Mouse (Mus musculus) embryonic facial prominence, embryonic 12.5 days (tissue): ENCODE measurements around the gene Olfr1371. TPM values are rescaled to one million over a fixed set of nuclear protein-coding genes. Genes with fewer than 3 reads are reported as not detected.

Experiments used
- ATAC-seq: fragments of 200-750 bp; cut with Nextera tagmentation; 2 replicates; pipeline ENCODE4 v1.8.0; 2017; ENCODE audit not compliant: insufficient number of reproducible peaks, insufficient read depth, low FRiP score, low TSS enrichment
- H3K27ac ChIP-seq: fragments of 300-500 bp; sonication (generic); 2 replicates; pipeline ENCODE4 v1.5.1; 2016; ENCODE audit warnings: mild to moderate bottlenecking
- H3K27me3 ChIP-seq: fragments of 300-500 bp; sonication (generic); 2 replicates; pipeline ENCODE4 v1.6.1; 2016; ENCODE audit warnings: mild to moderate bottlenecking, moderate library complexity
- H3K36me3 ChIP-seq: fragments of 300-500 bp; sonication (generic); 2 replicates; pipeline ENCODE4 v1.6.1; 2016; ENCODE audit warnings: mild to moderate bottlenecking
- H3K4me1 ChIP-seq: fragments of 300-500 bp; sonication (generic); 2 replicates; pipeline ENCODE4 v1.6.1; 2016
- H3K4me2 ChIP-seq: fragments of 300-500 bp; sonication (generic); replicated peaks from 2 replicates; pipeline ENCODE4 v1.6.1; 2016; ENCODE audit warnings: mild to moderate bottlenecking, moderate library complexity
- H3K4me3 ChIP-seq: fragments of 300-500 bp; sonication (generic); 2 replicates; pipeline ENCODE4 v1.5.1; 2016; ENCODE audit warnings: mild to moderate bottlenecking
- H3K9ac ChIP-seq: fragments of 300-500 bp; sonication (generic); 2 replicates; pipeline ENCODE4 v1.6.1; 2016; ENCODE audit warnings: mild to moderate bottlenecking, moderate library complexity
- H3K9me3 ChIP-seq: fragments of 300-500 bp; sonication (generic); 2 replicates; pipeline ENCODE4 v1.6.1; 2016; ENCODE audit warnings: mild to moderate bottlenecking, moderate library complexity
- WGBS: fragments of 180-500 bp; shearing (Covaris S2); methylation state at CpG from one replicate; pipeline ENCODE4 v1.1.7; 2016; 5-methylcytosine and 5-hydroxymethylcytosine counted together
- polyA plus RNA-seq: library from polyadenylated mRNA; unstranded; fragments of >200 nt; fragmentation: Nextera tagmentation; extraction: Ambion mirVana; gene quantifications from 2 replicates; pipeline ENCODE4 v1.2.1, GENCODE M21; 2016

Gene Olfr1371
- polyA plus RNA-seq, 1 experiment from 2014 or later = not detected

- Histone ChIP-seq H3K9ac (no peak overlapping the region), H3K36me3 (peaks cover 32% of the 10 kb centered on the region), H3K9me3 (no peaks in the 10 kb centered on the region), H3K4me3 (no peak overlapping the region), H3K27me3 (no peaks in the 10 kb centered on the region), H3K4me1 (peaks cover 12% of the 10 kb centered on the region), H3K27ac (no peak overlapping the region), H3K4me2 (peak overlapping the region; percentile 13; the same call in 1 of the 2 replicates)
- no peak for ATAC-seq
Measured at GRCm38 (mm10) chr11:52234509-52234908, 20.7 kb upstream of the Olfr1371 start.

GRCm38 (mm10) chr11:52233906-52234305, 20.1 kb upstream of the Olfr1371 start:
- Histone ChIP-seq H3K27me3 (no peaks in the 10 kb centered on the region), H3K27ac (no peak overlapping the region), H3K4me3 (no peak overlapping the region; the same call in 1 of the 2 replicates), H3K9me3 (no peaks in the 10 kb centered on the region), H3K9ac (no peak overlapping the region), H3K4me1 (peaks cover 12% of the 10 kb centered on the region), H3K4me2 (peak overlapping the region; percentile 60), H3K36me3 (peaks cover 29% of the 10 kb centered on the region)
- ATAC-seq = no peak
- 94% methylated on average over 1 of the region's 1 CpGs for WGBS

- H3K36me3 ChIP-seq = peaks cover 23% of the 10 kb centered on the region
- no peak overlapping the region for H3K27ac ChIP-seq
- WGBS = 16% methylated on average over 3 of the region's 3 CpGs
- no peaks in the 10 kb centered on the region for H3K27me3 ChIP-seq
- H3K9me3 ChIP-seq = no peaks in the 10 kb centered on the region
- peak overlapping the region; percentile 60 for H3K4me2 ChIP-seq
- no peak for ATAC-seq
- H3K4me3 ChIP-seq = peak overlapping the region; percentile 100
- H3K4me1 ChIP-seq = peaks cover 12% of the 10 kb centered on the region
- peak overlapping the region; percentile 99 for H3K9ac ChIP-seq
Measured at GRCm38 (mm10) chr11:52233043-52233653, 19.4 kb upstream of the Olfr1371 start.

- Histone ChIP-seq H3K9ac (peak within 1 kb of the TSS; percentile 99), H3K4me2 (peak within 1 kb of the TSS; percentile 60), H3K36me3 (peaks cover 11% of the 10 kb centered on the region; the same call in 1 of the 2 replicates), H3K4me3 (peak within 1 kb of the TSS; percentile 100), H3K4me1 (peaks cover 12% of the 10 kb centered on the region), H3K9me3 (no peaks in the 10 kb centered on the region), H3K27ac (peak within 1 kb of the TSS; percentile 98), H3K27me3 (no peaks in the 10 kb centered on the region)
- under 1% methylated on average over 87 of the region's 87 CpGs for WGBS
- ATAC-seq = peak; percentile 79
Measured at GRCm38 (mm10) chr11:52231606-52232541, 18.1 kb upstream of the Olfr1371 start, which contains the start of gene Skp1a. Gene Skp1a (plus strand): TSS chr11:52231995.

- no peak for ATAC-seq
- 56% methylated on average over 5 of the region's 5 CpGs for WGBS
- Histone ChIP-seq H3K9me3 (no peaks in the 10 kb centered on the region), H3K9ac (0 out of 2 replicates have a peak overlapping the region, but pooled peaks have one; percentile 15), H3K4me2 (peak overlapping the region; percentile 60), H3K27ac (peak overlapping the region; percentile 98), H3K4me3 (peak overlapping the region; percentile 100; the same call in 1 of the 2 replicates), H3K36me3 (0 out of 2 replicates have a peak, but pooled peaks cover 2% of the 10 kb centered on the region), H3K27me3 (no peaks in the 10 kb centered on the region), H3K4me1 (peaks cover 12% of the 10 kb centered on the region)
Measured at GRCm38 (mm10) chr11:52230694-52231093, 16.9 kb upstream of the Olfr1371 start.

GRCm38 (mm10) chr11:52228722-52229448, 15.1 kb upstream of the Olfr1371 start:
- Histone ChIP-seq H3K9me3 (no peaks in the 10 kb centered on the region), H3K27me3 (peaks cover 5% of the 10 kb centered on the region; the same call in 1 of the 2 replicates), H3K4me2 (no peak overlapping the region), H3K4me3 (no peak overlapping the region), H3K9ac (no peak overlapping the region), H3K36me3 (no peaks in the 10 kb centered on the region), H3K27ac (no peak overlapping the region), H3K4me1 (peaks cover 9% of the 10 kb centered on the region)
- no peak for ATAC-seq
- 67% methylated on average over 7 of the region's 7 CpGs for WGBS

- no peak overlapping the region for H3K9ac ChIP-seq
- WGBS = 72% methylated on average over 13 of the region's 13 CpGs
- H3K4me2 ChIP-seq = no peak overlapping the region
- H3K4me1 ChIP-seq = peaks cover 3% of the 10 kb centered on the region; the same call in 1 of the 2 replicates
- H3K27me3 ChIP-seq = peaks cover 6% of the 10 kb centered on the region; the same call in 1 of the 2 replicates
- H3K9me3 ChIP-seq = no peaks in the 10 kb centered on the region
- H3K27ac ChIP-seq = no peak overlapping the region
- ATAC-seq = no peak
- no peaks in the 10 kb centered on the region for H3K36me3 ChIP-seq
- H3K4me3 ChIP-seq = no peak overlapping the region
Measured at GRCm38 (mm10) chr11:52227466-52228226, 13.9 kb upstream of the Olfr1371 start.

- H3K4me2 ChIP-seq = no peak overlapping the region
- no peak overlapping the region for H3K9ac ChIP-seq
- peaks cover 6% of the 10 kb centered on the region; the same call in 1 of the 2 replicates for H3K27me3 ChIP-seq
- no peaks in the 10 kb centered on the region for H3K9me3 ChIP-seq
- H3K27ac ChIP-seq = no peak overlapping the region
- ATAC-seq = no peak
- H3K4me1 ChIP-seq = peaks cover 3% of the 10 kb centered on the region; the same call in 1 of the 2 replicates
- WGBS = 63% methylated on average over 3 of the region's 3 CpGs
- H3K4me3 ChIP-seq = no peak overlapping the region
- H3K36me3 ChIP-seq = no peaks in the 10 kb centered on the region
Measured at GRCm38 (mm10) chr11:52227053-52227452, 13.3 kb upstream of the Olfr1371 start.

- H3K27ac ChIP-seq = no peak overlapping the region
- ATAC-seq = no peak
- 62% methylated on average over 3 of the region's 3 CpGs for WGBS
- H3K4me1 ChIP-seq = peaks cover 3% of the 10 kb centered on the region; the same call in 1 of the 2 replicates
- peaks cover 6% of the 10 kb centered on the region; the same call in 1 of the 2 replicates for H3K27me3 ChIP-seq
- no peak overlapping the region for H3K4me3 ChIP-seq
- H3K9ac ChIP-seq = no peak overlapping the region
- H3K9me3 ChIP-seq = no peaks in the 10 kb centered on the region
- H3K36me3 ChIP-seq = no peaks in the 10 kb centered on the region
- H3K4me2 ChIP-seq = no peak overlapping the region
Measured at GRCm38 (mm10) chr11:52225986-52226599, 12.3 kb upstream of the Olfr1371 start.

- no peak overlapping the region for H3K4me3 ChIP-seq
- ATAC-seq = no peak
- H3K4me1 ChIP-seq = no peaks in the 10 kb centered on the region; the same call in 1 of the 2 replicates
- 14% methylated on average over 19 of the region's 19 CpGs for WGBS
- H3K9ac ChIP-seq = no peak overlapping the region
- no peak overlapping the region; the same call in 1 of the 2 replicates for H3K27ac ChIP-seq
- peaks cover 6% of the 10 kb centered on the region; the same call in 1 of the 2 replicates for H3K27me3 ChIP-seq
- no peaks in the 10 kb centered on the region for H3K9me3 ChIP-seq
- H3K4me2 ChIP-seq = peak overlapping the region; percentile 32; the same call in 1 of the 2 replicates
- no peaks in the 10 kb centered on the region for H3K36me3 ChIP-seq
Measured at GRCm38 (mm10) chr11:52223968-52224682, 10.3 kb upstream of the Olfr1371 start.
